In genomic region chr4:131922404-131922803, GRCm38 (mm10) we compare ENCODE assay signal across 8 mouse cellular contexts. TPM values are rescaled to one million over a fixed set of nuclear protein-coding genes. Genes with fewer than 3 reads are reported as not detected.
DNase-seq lines count a peak whose midpoint lies in the region; ATAC-seq and TF ChIP-seq lines count a peak whose summit lies in the region.

No protein-coding gene starts in this region.

- peaks cover 17% of the 10 kb centered on the region for H3K27me3 ChIP-seq in kidney, embryonic 14.5 days (ENCODE audit: control insufficient read depth, insufficient read depth, low read length)
- peaks cover 28% of the 10 kb centered on the region for H3K27me3 ChIP-seq in embryonic facial prominence, embryonic 13.5 days
- H3K27me3 ChIP-seq in intestine, embryonic 15.5 days (replicated peaks), result peaks cover 17% of the 10 kb centered on the region
- H3K27me3 ChIP-seq in midbrain, postnatal 0 days (ENCODE audit: insufficient read depth, low read length), result peaks cover 41% of the 10 kb centered on the region

- TF ChIP-seq CTCF in midbrain, postnatal 0 days (IDR thresholded peaks at IDR 0.05), result no peak

- peaks cover 25% of the 10 kb centered on the region for H3K36me3 ChIP-seq in kidney, embryonic 14.5 days (ENCODE audit: control insufficient read depth, insufficient read depth, low read length)
- peaks cover 28% of the 10 kb centered on the region for H3K36me3 ChIP-seq in embryonic facial prominence, embryonic 13.5 days
- H3K36me3 ChIP-seq in intestine, embryonic 15.5 days, result no peaks in the 10 kb centered on the region
- H3K36me3 ChIP-seq in midbrain, postnatal 0 days (ENCODE audit: insufficient read depth, low read length), result peaks cover 15% of the 10 kb centered on the region

- no peak overlapping the region for H3K27ac ChIP-seq in kidney, embryonic 14.5 days (ENCODE audit: low read depth, low read length)
- H3K27ac ChIP-seq in embryonic facial prominence, embryonic 13.5 days, result 0 out of 2 replicates have a peak overlapping the region, but pooled peaks have one; percentile 22
- H3K27ac ChIP-seq in intestine, embryonic 15.5 days, result no peak overlapping the region
- H3K27ac ChIP-seq in midbrain, postnatal 0 days (ENCODE audit: low read depth, low read length), result no peak overlapping the region

- no peak for ATAC-seq in kidney, embryonic 14.5 days (ENCODE audit: low FRiP score, low TSS enrichment)
- no peak for ATAC-seq in embryonic facial prominence, embryonic 13.5 days (ENCODE audit: insufficient number of reproducible peaks, insufficient read depth, low FRiP score, low TSS enrichment, low read depth)
- no peak for ATAC-seq in intestine, embryonic 15.5 days
- no peak for ATAC-seq in midbrain, postnatal 0 days (ENCODE audit: low FRiP score)
- no peak for ATAC-seq in frontal cortex, adult (ENCODE audit: low TSS enrichment)

- DNase-seq in kidney, postnatal 10 days, result no peak
- DNase-seq in midbrain, postnatal 0 days (ENCODE audit: low spot score), result no peak
- no peak for DNase-seq in layer of hippocampus, postnatal 25 days (ENCODE audit: extremely low spot score in 1 of 2, low spot score in 1 of 2)
- DNase-seq in layer of hippocampus, adult 8-10 months (ENCODE audit: low spot score in 2 of 2), result no peak

- peaks cover 40% of the 10 kb centered on the region for H3K4me1 ChIP-seq in kidney, embryonic 14.5 days (ENCODE audit: control insufficient read depth, insufficient read depth, low read length)
- H3K4me1 ChIP-seq in embryonic facial prominence, embryonic 13.5 days, result peaks cover 75% of the 10 kb centered on the region
- peaks cover 47% of the 10 kb centered on the region for H3K4me1 ChIP-seq in intestine, embryonic 15.5 days (replicated peaks)
- H3K4me1 ChIP-seq in midbrain, postnatal 0 days (ENCODE audit: insufficient read depth, low read length), result no peaks in the 10 kb centered on the region

- peak overlapping the region; percentile 60 for H3K4me3 ChIP-seq in kidney, embryonic 14.5 days (ENCODE audit: low read length)
- peak overlapping the region; percentile 74 for H3K4me3 ChIP-seq in embryonic facial prominence, embryonic 13.5 days
- peak overlapping the region; percentile 63 for H3K4me3 ChIP-seq in intestine, embryonic 15.5 days (replicated peaks)
- peak overlapping the region; percentile 55; the same call in 1 of the 2 replicates for H3K4me3 ChIP-seq in midbrain, postnatal 0 days (ENCODE audit: low read depth, low read length)

- no peaks in the 10 kb centered on the region for H3K9me3 ChIP-seq in kidney, embryonic 14.5 days (ENCODE audit: control insufficient read depth, low read length)
- no peaks in the 10 kb centered on the region for H3K9me3 ChIP-seq in embryonic facial prominence, embryonic 13.5 days
- H3K9me3 ChIP-seq in intestine, embryonic 15.5 days, result no peaks in the 10 kb centered on the region
- H3K9me3 ChIP-seq in midbrain, postnatal 0 days (ENCODE audit: low read length), result no peaks in the 10 kb centered on the region

- WGBS in kidney, embryonic 14.5 days, result 61% methylated on average over 15 of the region's 15 CpGs
- WGBS in embryonic facial prominence, embryonic 13.5 days, result 57% methylated on average over 15 of the region's 15 CpGs
- 63% methylated on average over 15 of the region's 15 CpGs for WGBS in intestine, embryonic 15.5 days
- 67% methylated on average over 15 of the region's 15 CpGs for WGBS in midbrain, postnatal 0 days

- H3K9ac ChIP-seq in kidney, embryonic 14.5 days (ENCODE audit: low read depth, low read length), result peak overlapping the region; percentile 77
- peak overlapping the region; percentile 90 for H3K9ac ChIP-seq in embryonic facial prominence, embryonic 13.5 days
- peak overlapping the region; percentile 59 for H3K9ac ChIP-seq in intestine, embryonic 15.5 days
- H3K9ac ChIP-seq in midbrain, postnatal 0 days (replicated peaks; ENCODE audit: low read length, poor library complexity, severe bottlenecking), result no peak overlapping the region

- H3K4me2 ChIP-seq in kidney, embryonic 14.5 days (replicated peaks; ENCODE audit: low read depth, low read length), result peak overlapping the region; percentile 89
- peak overlapping the region; percentile 77 for H3K4me2 ChIP-seq in embryonic facial prominence, embryonic 13.5 days
- H3K4me2 ChIP-seq in intestine, embryonic 15.5 days (replicated peaks), result peak overlapping the region; percentile 96
- no peak overlapping the region for H3K4me2 ChIP-seq in midbrain, postnatal 0 days (ENCODE audit: low read depth, low read length, poor library complexity, severe bottlenecking)

RNA-seq across cellular contexts. Expression of gene Tmem200b, which starts 0.8 kb away (rescaled TPM):
- polyA plus RNA-seq in kidney, embryonic 14.5 days (2014; fragmentation: Nextera tagmentation; extraction: Ambion mirVana), result 1.8 and 2.1 TPM in 2 replicates
- 3.0 and 4.3 TPM in 2 replicates for polyA plus RNA-seq in embryonic facial prominence, embryonic 13.5 days (2015; fragmentation: Nextera tagmentation; extraction: Ambion mirVana)
- 0.74 and 1.2 TPM in 2 replicates for polyA plus RNA-seq in intestine, embryonic 15.5 days (2015; fragmentation: Nextera tagmentation; extraction: Ambion mirVana)
- 1.0 and 4.3 TPM in 2 replicates for total RNA-seq in midbrain, postnatal 0 days (2014; rRNA removed)
- 0.22 and 0.28 TPM in 2 replicates for polyA plus RNA-seq in midbrain, postnatal 0 days (2015; fragmentation: Nextera tagmentation; extraction: Ambion mirVana)
- total RNA-seq in layer of hippocampus, postnatal 25 days (2021), result 1 to 10 TPM; 1.4 to 2.3 TPM
- total RNA-seq in layer of hippocampus, adult 8-10 months (2022), result 1 to 10 TPM; 2.1 to 3.8 (median 3.2) TPM

RNA-seq across cellular contexts. Expression of gene Srsf4, which starts 49.0 kb away (rescaled TPM):
- 82.4 and 118 TPM in 2 replicates for polyA plus RNA-seq in kidney, embryonic 14.5 days (2014; fragmentation: Nextera tagmentation; extraction: Ambion mirVana)
- 126 and 127 TPM in 2 replicates for polyA plus RNA-seq in embryonic facial prominence, embryonic 13.5 days (2015; fragmentation: Nextera tagmentation; extraction: Ambion mirVana)
- 86.6 and 92.6 TPM in 2 replicates for polyA plus RNA-seq in intestine, embryonic 15.5 days (2015; fragmentation: Nextera tagmentation; extraction: Ambion mirVana)
- total RNA-seq in midbrain, postnatal 0 days (2014; rRNA removed), result 29.3 and 30.2 TPM in 2 replicates
- 82.6 and 86.2 TPM in 2 replicates for polyA plus RNA-seq in midbrain, postnatal 0 days (2015; fragmentation: Nextera tagmentation; extraction: Ambion mirVana)
- 10 to 100 TPM; 68.1 to 69.2 TPM for total RNA-seq in layer of hippocampus, postnatal 25 days (2021)
- total RNA-seq in layer of hippocampus, adult 8-10 months (2022), result 10 to 100 TPM; 62.6 to 72.1 (median 65.8) TPM
